Mouse (Mus musculus): ENCODE results near the gene Ryr2. TPM values are rescaled to one million over a fixed set of nuclear protein-coding genes. Genes with fewer than 3 reads are reported as not detected.

The Ryr2 gene
- total RNA-seq, 2 experiments from 2014 or later, result 15.4 to 16.9 TPM

DNA sequence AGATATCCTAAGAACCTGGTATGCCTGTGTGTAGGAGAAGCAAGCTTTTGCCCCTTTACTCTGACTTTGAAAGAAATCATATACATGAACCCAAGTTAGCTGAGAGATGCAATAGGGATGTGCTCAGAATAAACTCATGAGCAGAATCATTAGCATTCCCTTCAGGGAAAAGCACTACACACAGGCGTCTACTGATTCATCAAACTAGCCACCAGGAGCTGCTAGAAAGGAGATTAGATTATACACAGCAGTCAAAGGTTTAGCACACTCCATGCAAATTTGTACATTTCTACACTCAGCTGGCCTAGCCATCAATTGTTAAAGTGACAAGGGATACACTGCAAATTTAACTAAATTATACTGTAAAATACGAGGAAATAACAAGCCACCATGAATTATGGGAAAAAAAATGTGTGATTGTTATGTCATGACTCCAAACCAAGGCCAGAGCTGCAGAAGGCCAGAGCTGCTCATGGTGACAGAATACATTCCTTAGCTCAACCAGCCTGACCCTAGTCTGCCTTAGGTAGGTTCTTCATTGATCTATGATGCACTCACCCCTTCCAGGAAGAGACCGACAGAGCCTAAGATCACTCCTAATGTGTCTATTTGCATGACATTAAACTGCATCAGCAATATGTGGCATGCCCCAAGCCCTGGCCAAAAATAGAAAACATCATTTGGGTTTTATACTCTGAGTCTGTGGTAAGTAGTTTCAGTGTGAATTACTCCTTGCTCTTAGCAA lies 324.2 kb downstream of the Ryr2 start:
- DNase-seq (ENCODE audit: low spot score in 2 of 2), result no peak

DNA sequence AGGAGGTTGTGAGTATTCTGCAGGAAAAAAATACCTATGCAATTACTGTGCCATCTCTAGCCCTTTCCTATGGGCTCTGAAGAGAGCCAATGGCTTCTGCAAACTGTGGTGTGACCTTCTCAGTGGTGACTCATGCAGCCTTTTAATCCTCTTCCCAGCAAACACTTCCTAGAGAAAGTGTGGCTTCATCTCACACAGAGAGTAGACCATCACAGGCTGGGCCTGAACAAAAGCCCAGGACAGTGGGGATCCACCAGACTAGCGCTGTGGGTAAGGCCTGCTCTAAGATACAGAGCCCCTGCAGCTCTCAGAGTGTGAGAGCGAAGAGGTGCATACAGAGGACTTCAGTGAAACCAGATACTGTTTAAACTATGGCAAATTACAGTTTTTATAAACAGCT lies 325.7 kb downstream of the Ryr2 start:
- DNase-seq (ENCODE audit: low spot score in 2 of 2), result no peak

DNA sequence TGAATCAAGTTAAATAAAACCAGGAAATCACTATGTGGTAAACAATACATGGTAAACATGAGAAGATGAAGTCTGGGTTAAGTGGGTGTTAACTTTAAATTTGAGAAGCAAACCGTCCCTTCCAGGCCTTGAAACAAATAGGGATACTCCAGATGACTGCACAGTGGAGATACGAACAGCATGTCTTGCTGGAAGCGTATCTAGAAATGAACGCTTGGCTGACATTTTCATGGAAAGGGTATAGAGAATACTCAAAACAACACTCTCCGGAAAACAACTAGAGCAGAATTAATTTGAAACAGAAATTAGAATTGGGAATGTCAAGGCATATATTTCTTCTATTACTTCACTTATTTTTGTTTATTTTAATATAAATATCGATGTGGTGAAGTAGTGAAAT lies 329.0 kb downstream of the Ryr2 start:
- no peak for DNase-seq (ENCODE audit: low spot score in 2 of 2)

DNA sequence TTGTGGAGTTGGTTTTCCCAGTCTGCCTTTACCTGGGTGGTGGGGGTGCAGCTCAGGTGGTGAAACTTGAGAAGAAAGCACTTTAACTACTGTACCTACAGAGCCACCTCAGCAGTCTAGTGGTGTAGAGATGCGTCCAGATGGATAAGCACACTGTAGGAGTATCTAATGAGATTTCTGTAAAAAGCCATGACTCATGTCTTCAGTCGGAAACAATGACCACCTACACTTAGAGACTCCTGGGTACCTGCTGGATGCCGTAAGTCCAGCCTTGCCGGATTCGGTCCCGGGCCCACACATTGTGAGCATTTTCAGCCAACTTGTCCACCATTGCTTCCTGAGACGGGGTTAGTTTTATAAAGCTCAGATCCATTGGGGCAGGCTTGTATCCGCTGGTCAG lies 334.6 kb downstream of the Ryr2 start:
- DNase-seq (ENCODE audit: low spot score in 2 of 2), result no peak

DNA sequence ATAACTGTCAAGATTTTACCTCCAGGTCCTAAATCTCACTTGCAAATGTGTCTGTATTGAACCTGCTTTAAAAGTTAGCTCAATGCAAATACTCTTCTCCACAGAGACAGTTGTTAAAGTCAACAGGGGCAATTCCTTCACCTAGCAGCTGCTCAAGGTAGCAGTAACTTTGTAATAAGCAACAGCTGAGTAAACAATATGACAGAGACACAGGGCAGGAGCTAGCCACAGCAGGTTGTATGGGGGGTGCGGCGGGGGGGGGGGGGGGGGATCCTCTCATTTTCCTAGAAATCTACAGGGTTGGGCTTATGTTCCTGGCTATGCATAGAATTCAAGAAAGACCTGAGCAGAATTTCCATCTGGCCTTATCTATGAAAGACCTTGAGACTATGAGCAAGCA lies 339.8 kb downstream of the Ryr2 start:
- DNase-seq (ENCODE audit: low spot score in 2 of 2), result no peak

DNA sequence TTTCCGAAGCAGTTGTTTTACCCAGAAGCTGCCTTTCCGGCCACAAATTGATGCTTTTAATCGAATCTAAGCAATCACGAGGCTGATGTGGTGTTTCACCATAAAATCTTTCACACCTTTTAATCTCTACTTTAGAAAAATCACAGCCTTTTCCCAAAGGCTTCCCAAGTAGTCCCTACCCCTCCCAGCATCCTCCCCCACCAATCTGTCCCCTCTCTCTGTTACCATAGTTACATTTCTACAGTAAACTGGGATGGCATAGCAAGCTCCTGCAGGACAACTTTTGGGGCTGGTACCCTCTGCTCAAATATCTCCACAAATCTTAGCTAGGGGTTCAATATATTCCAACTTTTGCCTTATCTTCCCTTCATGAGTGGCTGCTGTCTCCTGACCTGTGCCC lies 342.8 kb downstream of the Ryr2 start:
- DNase-seq (ENCODE audit: low spot score in 2 of 2), result no peak

DNA sequence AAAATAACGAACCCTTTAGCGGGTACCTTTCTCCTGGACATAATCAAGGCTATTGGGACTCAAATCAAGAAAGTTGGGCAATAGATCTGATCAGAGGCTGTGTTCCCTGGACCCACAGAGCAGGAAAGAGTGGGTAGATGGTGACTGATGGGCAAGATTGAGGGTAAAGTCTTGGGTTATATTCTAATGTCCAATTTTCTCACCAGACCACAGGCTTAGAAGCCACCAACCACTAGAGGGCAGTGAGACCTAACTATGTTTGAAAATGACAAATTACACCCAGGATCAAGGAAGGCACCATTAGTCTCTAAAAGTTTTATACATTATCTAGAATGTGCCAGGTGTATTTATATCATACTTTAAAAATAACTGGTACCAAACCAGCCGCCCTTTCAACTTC lies 343.6 kb downstream of the Ryr2 start:
- no peak for DNase-seq (ENCODE audit: low spot score in 2 of 2)

DNA sequence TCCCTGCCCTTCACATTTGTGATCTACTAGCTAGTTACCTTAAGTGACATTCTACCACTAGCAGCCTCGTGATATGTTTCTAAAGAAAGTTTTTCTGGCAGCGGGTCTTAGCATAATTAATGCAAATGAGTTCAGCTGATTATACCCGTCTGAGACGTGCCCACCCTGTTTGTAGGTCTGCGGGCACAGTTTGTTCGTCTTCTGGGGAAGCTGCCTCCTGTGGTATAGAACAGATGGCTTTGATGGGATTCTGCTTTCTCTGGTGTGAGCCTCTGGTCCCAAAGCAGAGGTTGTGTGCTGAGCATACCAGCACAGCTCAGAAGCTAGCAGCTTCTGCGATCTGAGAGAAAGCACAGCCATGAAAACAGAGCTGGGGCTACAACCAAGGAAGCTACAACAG lies 348.9 kb downstream of the Ryr2 start:
- DNase-seq (ENCODE audit: low spot score in 2 of 2), result no peak

DNA sequence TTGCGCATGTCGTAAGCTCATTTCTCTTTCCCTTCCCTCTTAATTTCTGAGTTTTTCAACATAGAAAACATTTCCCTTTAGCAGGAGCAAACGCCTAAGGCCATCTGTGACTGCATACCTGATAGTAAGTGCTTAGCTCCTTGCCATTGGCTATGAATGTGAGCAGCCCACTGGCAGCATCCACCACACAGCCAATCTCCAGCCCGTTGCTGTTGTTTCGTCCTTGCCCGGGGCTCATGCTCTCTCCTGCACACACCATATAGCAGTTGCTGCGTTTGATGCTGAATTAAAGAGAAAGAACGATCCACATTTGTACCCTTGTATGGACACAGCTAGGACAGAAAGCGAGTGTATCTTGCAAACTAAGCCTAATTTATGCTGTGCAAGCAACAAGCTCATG lies 361.3 kb downstream of the Ryr2 start:
- no peak for DNase-seq (ENCODE audit: low spot score in 2 of 2)

DNA sequence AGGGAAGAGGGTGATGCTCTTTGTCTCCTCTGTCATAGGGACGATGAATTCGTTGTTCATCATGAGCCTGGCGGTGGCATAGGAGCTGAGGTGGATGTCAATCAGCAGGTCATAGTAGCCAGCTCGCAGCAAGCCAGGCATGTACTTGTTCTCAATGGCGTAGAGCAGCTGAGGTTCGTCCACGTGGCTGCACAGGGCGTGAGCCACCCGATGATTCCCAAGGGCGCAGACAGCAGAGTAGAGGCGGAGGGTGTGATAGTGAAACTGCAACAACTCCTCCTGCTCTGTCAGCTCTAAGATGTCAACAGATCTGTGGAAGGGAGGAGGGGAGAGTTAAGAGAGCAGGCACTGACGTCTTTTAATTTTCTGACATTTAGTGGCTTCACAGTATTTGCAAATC lies 368.5 kb downstream of the Ryr2 start:
- DNase-seq (ENCODE audit: low spot score in 2 of 2), result no peak

DNA sequence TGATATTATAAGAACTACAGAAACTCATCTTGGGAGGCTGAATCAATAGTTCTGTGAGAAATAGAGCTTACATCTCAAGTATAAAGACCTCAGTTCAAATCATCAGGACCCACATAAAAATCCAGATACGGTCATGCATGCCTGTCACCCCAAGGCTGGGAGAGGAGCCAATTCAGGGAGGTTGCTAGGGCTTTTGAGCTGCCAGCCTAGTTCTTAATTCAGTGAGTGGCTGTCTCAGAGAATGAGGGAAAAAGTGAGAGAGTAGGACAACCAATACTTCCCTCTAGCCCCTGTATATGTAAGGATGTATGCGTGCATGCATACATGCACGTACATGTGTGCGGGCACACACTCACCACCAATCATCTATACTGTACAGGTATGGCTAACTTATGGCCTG lies 390.5 kb downstream of the Ryr2 start:
- no peak for DNase-seq (ENCODE audit: low spot score in 2 of 2)

DNA sequence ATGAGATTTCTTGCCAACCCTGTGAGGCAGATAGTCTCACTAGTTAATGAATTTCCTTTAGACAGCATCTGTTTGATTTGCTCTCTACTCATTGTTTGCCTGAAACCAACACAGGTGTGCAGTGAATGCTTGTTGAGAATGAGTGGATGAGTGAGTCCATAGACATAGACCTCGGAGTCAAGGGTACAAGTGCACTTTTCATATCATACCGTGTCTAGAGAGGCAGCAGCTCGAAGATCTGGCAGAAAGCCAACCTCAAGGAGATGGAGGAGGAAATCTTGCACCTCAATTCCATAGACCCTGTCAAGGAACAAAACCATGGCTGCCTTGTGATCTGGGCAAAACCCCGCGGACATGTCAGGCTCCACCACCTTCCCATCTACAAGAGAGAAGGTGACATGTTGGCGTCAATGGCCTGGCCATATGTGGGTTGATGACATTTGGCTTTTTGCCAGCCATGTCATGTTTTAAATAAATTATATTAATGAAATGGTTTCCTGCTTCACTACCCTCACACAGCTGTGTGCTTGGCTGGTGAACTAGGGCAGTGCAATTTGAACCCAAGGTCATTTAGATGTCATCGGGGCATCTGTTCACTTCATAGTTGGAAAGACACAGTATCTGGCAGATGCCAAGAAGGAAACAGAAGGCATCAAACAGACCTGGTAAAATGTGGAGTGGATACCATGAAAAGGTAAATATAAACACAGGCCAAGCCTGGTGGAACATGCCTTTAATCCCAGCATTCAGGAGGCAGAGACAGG lies 396.9 kb downstream of the Ryr2 start:
- no peak for DNase-seq (ENCODE audit: low spot score in 2 of 2)

DNA sequence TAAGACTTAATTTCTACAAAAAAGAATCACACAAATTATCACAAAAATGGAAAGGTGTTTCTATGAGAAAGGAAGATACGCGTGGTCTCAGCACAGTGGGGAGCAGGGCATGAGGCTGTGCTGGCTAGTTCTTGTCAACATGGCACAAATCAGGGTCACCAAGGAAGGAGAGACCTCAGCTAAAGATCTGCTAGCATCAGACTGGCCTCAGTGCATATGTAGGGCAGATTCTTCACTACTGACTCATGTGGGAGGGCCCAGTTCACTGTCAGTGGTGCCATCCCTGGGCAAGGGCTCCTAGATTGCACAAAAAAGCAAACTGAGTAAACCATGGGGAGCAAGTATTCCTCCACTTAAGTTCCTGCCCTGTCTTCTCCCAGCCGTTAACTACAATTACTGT lies 405.0 kb downstream of the Ryr2 start:
- no peak for DNase-seq (ENCODE audit: low spot score in 2 of 2)

DNA sequence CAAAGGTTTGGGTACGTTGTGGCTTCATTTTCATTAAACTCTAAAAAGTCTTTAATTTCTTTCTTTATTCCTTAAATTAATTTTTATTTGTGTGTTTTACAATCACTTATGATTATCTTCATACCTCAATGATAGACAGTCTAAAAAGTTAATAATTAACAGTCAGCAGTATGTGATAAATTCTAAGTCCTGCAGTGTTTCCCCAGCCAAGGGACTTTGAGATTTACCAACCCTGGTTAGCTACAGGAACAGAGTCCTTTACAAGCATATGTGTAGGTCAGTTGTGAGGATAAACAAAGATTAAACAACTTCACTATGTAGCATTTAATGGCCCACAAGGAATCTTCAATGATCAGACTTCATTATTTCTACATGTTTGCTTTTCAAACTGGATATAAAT lies 410.2 kb downstream of the Ryr2 start:
- no peak for DNase-seq (ENCODE audit: low spot score in 2 of 2)

DNA sequence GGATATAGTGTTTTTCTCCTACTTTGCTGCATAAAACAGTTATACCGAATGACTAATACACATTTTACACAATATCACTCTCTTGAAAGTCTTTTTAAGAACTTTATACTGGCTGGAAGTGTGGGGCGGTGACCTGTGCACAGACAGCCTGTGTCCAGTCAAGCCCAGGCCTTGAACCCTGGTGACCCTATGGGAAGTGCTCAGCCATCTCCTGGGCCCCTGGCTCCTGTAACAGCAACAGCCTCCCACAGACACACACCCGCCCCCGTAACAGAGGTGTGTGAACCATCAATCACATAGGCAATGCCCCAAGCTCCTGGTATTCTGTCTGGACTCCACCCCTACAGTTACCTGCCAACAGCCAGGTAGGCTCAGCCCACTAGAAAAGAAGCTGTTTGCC lies 424.9 kb downstream of the Ryr2 start:
- DNase-seq (ENCODE audit: low spot score in 2 of 2), result no peak

DNA sequence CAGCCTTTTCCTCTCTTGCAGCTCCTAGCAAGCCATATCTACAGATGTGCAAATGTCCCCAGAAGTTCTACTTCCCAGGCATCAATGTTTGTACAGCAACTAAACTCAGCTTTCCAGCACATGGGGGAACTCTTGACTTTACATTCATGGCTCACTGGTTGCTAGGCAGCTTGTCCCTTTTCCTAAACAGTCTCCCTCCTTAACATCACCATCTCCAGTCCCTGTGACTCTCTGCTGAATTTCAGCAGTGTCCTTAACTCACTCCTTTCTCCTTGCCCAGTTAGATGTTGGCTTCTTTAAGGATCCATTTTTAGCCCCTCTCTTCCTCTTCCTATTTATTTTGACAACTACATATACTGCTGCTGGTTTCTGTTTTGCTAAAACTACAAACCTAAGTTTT lies 443.9 kb downstream of the Ryr2 start:
- DNase-seq (ENCODE audit: low spot score in 2 of 2), result no peak

DNA sequence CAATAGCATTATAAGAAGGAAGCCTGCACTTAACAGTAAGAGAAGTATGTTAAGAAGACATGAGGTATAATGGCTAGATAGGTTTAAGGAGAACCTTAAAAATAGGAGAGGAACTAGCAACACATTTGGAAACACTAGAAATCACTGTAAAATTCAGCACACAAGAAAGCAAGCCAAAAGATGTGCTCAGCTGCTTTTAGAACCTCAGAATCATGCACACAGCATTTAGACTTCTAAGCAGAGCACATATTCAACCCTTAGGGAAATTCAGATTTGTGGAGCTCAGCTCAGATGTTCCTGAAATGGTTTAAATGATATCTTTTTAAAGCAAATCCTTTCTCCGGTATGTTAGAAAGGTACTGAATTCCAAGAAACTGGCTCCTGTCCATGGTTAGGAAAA lies 461.9 kb downstream of the Ryr2 start:
- no peak for DNase-seq (ENCODE audit: low spot score in 2 of 2)

DNA sequence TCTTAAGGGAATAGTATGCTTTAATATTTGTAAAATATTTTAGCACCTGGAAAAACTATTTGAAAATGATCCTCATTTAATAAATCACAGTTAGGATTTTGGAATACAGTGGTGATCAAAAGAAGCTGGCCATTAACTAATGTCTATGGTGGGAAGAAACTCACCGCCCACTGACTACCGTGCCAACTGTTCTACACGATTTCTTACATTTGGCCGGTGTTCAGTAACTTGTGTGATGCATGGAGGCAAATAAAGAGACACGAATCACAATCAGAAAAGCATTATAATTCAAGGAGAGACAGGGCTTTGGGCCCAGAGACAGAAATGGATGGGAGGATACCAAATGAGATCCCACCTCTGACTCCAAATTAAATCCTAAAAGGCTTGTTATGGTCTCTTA lies 470.4 kb downstream of the Ryr2 start:
- no peak for DNase-seq (ENCODE audit: low spot score in 2 of 2)

DNA sequence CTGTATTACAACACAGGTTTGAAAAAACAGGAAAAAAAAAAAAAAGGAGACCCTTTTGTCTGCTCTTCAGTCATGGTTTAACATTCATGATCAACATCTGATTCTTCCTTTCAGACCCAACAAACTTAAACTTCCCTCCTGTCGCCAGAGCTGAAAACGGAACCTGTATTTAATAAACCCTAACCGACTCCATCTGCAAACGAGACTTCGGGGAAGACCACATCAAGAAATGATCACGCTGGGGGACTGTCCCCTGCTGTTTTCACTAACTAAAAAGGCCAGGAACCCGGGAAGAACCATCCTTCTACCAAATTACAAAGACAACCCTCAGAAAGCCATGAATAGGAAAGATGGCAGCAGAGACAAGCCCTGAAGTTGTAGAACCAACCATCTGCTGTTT lies 482.2 kb downstream of the Ryr2 start:
- no peak for DNase-seq (ENCODE audit: low spot score in 2 of 2)

DNA sequence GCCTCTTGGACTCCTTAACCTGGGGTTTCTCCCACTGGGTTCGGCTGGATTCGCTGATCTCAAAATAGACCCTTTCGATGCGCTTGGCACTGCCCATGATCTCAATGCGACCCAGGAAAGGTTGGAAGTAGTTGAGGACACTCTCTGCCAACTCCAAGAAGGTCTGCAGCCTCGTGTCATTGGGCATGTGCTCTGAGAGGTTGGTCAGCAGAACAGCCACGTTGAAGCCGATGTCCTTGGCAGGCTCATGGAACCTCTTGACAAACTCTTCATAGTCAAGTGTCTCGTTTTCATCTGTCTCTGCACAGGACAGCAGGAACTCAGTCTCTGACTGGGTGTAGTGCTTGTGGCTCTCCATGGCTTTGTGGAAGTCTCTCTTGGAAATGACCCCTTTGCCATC lies 511.3 kb downstream of the Ryr2 start:
- no peak for DNase-seq (ENCODE audit: low spot score in 2 of 2)

DNA sequence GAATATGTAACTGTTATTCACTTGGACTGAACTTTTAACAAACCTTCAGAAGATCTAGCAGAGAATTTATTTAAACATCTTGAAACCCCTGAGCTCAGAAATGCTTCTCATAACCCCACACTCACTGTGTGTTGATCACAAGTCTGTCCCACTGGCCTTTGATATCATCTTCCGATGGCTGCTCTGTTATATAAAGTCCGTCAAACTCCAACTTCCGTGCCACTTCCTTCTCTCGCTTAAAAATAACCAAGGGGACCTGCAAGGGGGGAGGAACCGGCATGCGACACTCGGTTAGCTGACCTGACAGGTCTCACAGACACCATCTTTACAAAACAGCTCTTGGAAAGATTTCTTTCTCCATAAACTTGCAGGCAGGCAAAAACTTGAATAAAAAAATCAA lies 521.5 kb downstream of the Ryr2 start:
- DNase-seq (ENCODE audit: low spot score in 2 of 2), result no peak

DNA sequence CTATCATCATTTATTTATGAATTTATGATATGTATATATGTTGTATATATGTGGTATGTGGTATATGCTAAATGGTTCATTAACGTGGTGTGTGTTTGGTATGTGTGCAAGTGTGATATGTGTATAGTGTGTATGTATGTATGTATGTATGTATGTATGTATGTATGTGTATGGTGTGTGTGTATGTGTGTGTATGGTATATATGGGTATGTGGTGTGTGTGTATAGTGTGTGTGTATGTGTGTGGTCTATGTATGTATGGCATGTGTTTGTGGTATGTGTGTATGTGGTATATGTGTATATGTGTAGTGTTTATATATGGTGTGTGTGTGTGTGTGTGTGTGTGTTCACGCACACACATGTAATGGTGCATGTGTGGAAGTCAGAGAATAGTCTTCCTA lies 534.2 kb downstream of the Ryr2 start:
- DNase-seq (ENCODE audit: low spot score in 2 of 2), result no peak

DNA sequence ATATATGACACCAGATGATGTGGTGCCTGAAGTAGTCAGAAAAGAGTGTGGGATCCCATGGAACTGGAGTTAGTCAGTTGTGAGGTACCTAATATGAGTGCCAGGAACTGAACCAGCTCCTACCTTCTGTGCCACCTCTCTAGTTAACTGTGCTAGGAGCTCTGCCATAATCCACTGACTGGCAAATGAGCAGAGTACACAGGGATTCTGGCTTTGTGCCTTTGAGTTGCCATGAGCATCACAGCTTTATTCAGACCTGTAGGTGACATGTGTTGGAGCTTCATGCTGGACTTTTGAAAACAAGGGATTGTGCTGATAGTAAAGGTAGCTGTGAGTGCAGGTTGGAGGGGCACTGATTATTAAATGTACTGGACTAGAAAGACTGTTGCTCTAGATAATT lies 539.4 kb downstream of the Ryr2 start:
- DNase-seq (ENCODE audit: low spot score in 2 of 2), result no peak
